Mouse (Mus musculus) liver, postnatal 0 days (tissue): ENCODE data around the gene Trim15.

Experiments
- CTCF ChIP-seq: sonication (generic); IDR thresholded peaks from 2 replicates; pipeline ENCODE4 v1.5.1; 2016; ENCODE audit warnings: antibody characterized with exemption, low read depth
- EP300 ChIP-seq: IDR thresholded peaks from 2 replicates; pipeline ENCODE4 v1.6.1; 2016; ENCODE audit warnings: antibody characterized with exemption, low read depth, mild to moderate bottlenecking

- TF ChIP-seq CTCF (no peak), EP300 (no peak)
Measured at GRCm38 (mm10) chr17:36903651-36904050, 36.6 kb upstream of the Trim15 start.
